Mouse (Mus musculus) common myeloid progenitor, adult 5-6 weeks (primary cell): ENCODE results near the gene Hus1. TPM values are rescaled to one million over a fixed set of nuclear protein-coding genes. Genes with fewer than 3 reads are reported as not detected.

Experiments used
- ATAC-seq: replicated peaks from 2 replicates; pipeline ENCODE4 v1.8.0; 2016; ENCODE audit warnings: low read depth, mild to moderate bottlenecking, moderate TSS enrichment, inconsistent platforms; ENCODE audit not compliant: poor library complexity, severe bottlenecking
- total RNA-seq: library from RNA; stranded (forward); fragments of 200-1000, 187-1606 nt; gene quantifications from 2 replicates; pipeline ENCODE4 v1.2.3, GENCODE M21; 2017

Gene Hus1
- total RNA-seq, 1 experiment from 2014 or later: 22.3 TPM

GRCm38 (mm10) chr11:8986058-8986457, 24.9 kb downstream of the Hus1 start:
- no peak for ATAC-seq

GRCm38 (mm10) chr11:8983237-8983861, 27.6 kb downstream of the Hus1 start:
- ATAC-seq: peak; percentile 87

GRCm38 (mm10) chr11:8978154-8978553, 32.8 kb downstream of the Hus1 start:
- ATAC-seq: no peak

- no peak for ATAC-seq
Observed at GRCm38 (mm10) chr11:8973166-8973565, 37.8 kb downstream of the Hus1 start, which contains the start of gene Pkd1l1. Gene Pkd1l1 (minus strand): TSS chr11:8973266.

- ATAC-seq: no peak
Observed at GRCm38 (mm10) chr11:8972093-8972492, 38.9 kb downstream of the Hus1 start.

GRCm38 (mm10) chr11:8970509-8970908, 40.5 kb downstream of the Hus1 start:
- peak; percentile 44; the same call in 1 of the 2 replicates for ATAC-seq

DNA sequence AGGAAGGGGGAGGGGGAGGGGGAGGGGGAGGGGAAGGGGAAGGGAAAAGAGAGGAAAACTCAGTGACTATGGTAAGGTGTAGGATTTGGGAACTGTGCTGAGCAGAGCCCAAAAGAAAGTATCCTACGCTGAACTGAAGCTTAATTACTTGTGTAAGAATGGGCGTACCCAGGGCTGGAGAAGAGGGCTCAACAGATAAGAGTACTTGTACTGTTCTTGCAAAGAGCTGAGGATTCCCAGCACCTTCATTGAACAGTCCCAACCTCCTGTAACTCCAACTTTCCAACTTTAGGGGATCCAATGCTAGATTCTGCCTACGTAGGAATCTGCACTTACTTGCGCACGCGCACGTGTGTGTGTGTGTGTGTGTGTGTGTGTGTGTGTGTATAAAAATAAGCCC, 42.9 kb downstream of the Hus1 start:
- ATAC-seq: no peak

DNA sequence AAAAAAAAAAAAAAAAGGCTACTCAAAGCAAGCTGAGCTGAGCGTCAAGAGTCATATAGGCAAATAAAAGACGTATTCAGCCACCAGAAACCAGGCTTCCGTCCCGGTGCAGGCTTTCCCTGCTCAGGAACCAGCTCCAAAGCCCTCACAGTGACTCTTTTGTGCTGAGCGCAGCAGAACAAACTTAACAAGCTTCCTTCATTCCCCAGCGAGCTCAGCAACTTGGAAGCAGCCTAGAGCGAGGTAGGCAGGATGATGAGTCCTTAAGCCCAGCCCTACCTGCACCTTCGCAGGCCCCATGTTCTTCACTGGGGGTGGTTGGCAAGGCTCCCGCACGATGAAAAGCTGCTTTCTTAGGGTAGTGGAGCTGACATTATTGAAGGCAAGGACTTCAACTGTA, 52.4 kb downstream of the Hus1 start:
- no peak for ATAC-seq

- ATAC-seq: no peak
Observed at GRCm38 (mm10) chr11:8958108-8958507, 52.9 kb downstream of the Hus1 start.

GRCm38 (mm10) chr11:8957023-8957422, 54.0 kb downstream of the Hus1 start:
- 0 out of 2 replicates have a peak, but pooled peaks have one; percentile 52 for ATAC-seq

DNA sequence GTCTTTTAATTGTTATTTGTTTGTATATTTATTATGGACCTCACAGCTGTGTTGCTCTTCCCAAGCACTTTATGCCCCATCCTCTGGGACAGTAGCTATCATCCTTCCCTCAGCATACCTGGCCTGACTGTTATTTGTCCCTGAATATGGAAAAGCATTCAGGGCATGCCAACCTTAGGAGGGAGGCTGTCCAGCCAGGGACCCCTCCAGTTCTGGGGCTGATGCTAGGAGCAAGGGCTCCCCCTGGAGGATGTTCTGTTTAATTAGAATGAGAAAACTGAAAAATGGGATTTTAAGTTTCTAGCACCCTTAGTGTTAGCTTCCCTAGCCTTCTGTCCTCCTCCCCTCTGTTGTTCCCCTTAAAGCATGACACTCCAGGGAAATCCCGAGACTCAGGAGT, 55.3 kb downstream of the Hus1 start:
- peak; percentile 52; the same call in 1 of the 2 replicates for ATAC-seq

DNA sequence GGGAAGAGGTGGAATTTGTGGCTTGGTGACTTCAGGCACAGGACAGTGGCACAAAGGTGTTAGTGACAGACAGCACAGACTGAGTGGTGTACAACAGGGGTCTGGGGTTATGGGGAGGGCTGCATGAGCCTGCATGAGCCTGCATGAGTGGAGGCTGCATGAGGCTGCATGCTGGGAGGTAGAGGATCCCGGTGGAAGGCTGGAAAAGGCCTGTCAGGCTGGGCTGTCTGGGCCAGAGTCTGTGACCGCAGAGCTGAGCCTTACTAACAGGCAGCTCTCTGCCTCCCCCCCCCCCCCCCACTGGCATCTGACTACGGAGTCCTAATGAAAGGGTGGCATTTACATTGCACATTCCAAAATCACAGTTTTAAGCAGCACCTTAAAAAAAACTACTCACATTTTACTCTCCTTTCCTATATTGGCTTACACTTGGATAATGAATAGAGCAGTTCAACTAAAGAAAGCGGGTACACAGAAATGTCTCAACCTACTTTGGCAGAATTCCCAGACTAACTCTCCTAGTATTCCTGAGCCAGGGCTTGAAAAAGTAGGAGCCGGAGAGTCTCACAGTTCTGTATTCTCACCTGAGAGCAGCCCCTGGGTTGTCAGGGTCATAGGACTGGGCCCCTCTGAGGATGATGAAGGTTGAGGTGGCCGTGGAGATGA, 61.1 kb downstream of the Hus1 start:
- ATAC-seq: no peak

DNA sequence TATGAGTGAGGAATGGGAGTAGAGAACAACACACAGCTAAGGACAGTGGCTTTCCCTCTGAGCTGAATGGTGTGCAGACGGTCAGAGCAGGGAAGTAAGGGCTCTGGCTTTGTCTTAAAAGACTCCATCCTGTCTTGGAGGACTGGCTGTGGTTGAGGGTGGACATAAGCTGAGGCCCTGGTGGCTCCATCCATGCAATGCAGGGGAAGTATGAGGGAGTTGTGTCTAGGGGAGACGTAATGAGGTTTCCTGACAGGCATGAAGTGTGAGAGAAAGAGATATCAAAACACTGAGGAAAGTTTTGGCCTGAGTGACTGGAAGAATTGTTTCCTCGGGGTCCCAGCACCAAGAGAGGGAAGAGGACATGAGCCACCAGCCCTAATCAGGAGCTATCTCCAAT, 62.1 kb downstream of the Hus1 start:
- no peak for ATAC-seq

GRCm38 (mm10) chr11:8944114-8944513, 66.9 kb downstream of the Hus1 start:
- ATAC-seq: no peak

Other genes starting within 250 kb of the Hus1 start
- not detected in 2 replicates for gene Pkd1l1, start 37.9 kb downstream of the Hus1 start, total RNA-seq
- 0.29 and 0.32 TPM in 2 replicates for gene Gm11992, start 37.4 kb upstream of the Hus1 start, total RNA-seq
- gene Sun3, start 37.8 kb upstream of the Hus1 start, total RNA-seq: not detected in 2 replicates
- 1.6 and 11.3 TPM in 2 replicates for gene Upp1, start 106.9 kb upstream of the Hus1 start, total RNA-seq
- 1.8 and 3.7 TPM in 2 replicates for gene Abca13, start 180.8 kb upstream of the Hus1 start, total RNA-seq